Mouse (Mus musculus): Measurements from ENCODE around the gene Pcbd2.
"Not testable (repeated sequence)": the region's sequence is repeated elsewhere in the genome, so short reads cannot be mapped to it uniquely, and the experiment has no call there.

Pcbd2 gene

GRCm38 (mm10) chr13:55727120-55727838 is at the start of gene Pcbd2:
Pcbd2 (plus strand) TSS chr13:55727368.
- DNase-seq (ENCODE audit: low spot score), result peak; percentile 68

DNA sequence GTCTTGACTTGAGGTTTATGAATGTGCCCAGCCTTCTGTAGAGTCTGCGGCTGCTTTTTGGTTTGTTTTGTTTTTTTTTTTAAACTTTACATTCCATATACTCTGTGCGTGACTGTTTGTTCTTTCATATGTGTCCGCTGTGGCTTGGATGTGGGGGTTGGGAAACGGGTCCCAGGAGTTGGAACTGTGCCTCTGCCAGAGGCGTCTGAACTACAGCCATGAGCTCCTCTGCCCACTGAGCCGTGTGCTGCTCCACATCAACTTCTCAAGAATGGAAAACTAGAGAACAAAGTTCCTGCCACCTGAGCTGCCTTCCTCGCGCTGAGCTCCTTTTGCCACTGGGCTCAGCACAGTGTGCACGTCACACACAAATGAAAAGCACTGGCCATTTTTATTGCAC is 45.0 kb upstream of the Pcbd2 start:
- DNase-seq (ENCODE audit: low spot score), result no peak

DNA sequence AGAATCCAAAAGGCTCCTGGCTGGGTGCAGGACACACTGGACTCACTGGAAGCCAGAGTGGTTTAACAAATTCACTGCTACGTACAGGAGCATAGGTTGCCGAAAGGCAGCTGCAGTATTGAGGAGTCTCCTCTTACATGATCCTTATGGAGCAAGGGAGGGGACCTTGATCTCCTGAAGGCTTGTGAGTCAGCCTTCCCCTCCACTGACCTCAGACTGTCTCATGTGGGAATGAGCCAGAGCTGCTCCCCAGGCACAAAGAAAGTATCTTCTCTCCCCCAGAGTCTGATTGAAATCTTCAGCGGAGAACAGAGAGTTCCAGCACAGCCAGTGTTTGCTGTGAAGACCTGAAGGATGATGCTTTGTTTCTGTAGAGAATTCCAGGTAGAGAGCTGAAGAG is 43.6 kb upstream of the Pcbd2 start:
- DNase-seq (ENCODE audit: low spot score), result no peak

- DNase-seq (ENCODE audit: low spot score), result no peak
Measured at GRCm38 (mm10) chr13:55686107-55686633, 41.0 kb upstream of the Pcbd2 start.

DNA sequence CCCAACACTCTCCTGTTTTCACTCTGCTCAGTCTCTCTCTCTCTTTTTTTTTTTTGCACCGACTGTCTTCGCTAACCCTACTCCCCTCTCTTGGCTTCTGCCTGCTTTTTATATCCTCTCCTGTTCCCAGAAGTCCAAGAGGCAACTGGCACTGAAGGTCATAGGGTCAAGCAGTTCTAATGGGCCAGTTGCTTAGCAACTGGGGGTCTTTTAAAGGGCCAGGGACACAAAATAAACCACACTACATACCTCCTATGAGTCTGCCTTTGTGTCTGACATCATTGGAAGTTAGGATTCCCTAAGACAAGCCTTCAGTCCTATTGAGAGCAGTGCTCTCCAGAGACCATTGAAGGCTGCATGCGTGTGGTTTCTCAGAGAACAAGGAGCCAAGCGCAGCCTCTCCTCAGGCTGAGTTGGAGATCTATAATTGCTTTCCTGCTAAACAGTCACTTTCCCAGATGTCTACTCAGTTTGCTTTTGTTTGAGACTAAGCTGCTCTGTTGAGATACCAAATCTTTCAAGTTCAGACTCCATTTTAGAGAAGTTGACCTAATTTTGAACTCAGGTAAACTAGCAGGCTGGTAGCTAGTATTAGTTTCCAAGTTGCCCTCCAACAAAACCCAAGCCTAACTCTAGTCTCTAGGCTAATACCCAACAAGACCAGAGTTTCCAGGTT is 39.1 kb upstream of the Pcbd2 start:
- DNase-seq (ENCODE audit: low spot score), result no peak

DNA sequence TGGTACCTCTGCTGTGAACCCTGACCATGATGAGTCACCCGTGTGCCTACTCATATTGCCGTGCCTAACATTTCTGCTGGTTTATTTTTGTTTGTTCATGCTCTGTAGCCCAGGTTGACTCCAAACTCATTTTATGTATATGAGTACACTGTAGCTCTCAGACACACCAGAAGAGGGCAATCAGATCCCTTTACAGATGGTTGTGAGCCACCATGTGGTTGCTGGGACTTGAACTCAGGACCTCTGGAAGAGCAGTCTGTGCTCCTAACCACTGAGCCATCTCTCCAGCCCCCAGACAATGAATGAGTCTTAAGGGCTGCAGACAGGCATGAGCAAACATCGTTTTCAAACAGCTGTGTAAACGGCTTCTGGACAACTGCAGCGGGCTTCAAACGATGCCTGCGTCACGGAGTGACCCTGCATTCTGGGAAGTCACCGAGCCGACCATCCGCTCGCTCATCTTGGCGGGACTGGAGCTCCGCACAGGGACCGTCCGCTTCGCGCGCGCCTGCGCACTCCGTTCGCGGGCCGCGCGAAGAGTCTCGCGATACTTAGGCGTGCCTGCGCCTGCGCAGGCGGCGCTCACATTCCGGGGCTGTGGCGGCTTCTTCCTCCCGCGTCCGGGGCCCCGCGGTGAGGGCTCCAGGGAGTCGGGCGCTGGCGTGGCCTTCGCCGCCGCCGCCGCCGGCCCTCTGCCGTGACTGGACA is 34.5 kb upstream of the Pcbd2 start, which contains the start of gene B230219D22Rik:
TSS of gene B230219D22Rik (plus strand) at position 590 of the 708 bp plus-strand sequence.
- peak; percentile 77 for DNase-seq (ENCODE audit: low spot score)

- DNase-seq (ENCODE audit: low spot score), result no peak
Measured at GRCm38 (mm10) chr13:55693243-55693721, 33.9 kb upstream of the Pcbd2 start.

- no peak for DNase-seq (ENCODE audit: low spot score)
Measured at GRCm38 (mm10) chr13:55694110-55694509, 33.1 kb upstream of the Pcbd2 start.

DNA sequence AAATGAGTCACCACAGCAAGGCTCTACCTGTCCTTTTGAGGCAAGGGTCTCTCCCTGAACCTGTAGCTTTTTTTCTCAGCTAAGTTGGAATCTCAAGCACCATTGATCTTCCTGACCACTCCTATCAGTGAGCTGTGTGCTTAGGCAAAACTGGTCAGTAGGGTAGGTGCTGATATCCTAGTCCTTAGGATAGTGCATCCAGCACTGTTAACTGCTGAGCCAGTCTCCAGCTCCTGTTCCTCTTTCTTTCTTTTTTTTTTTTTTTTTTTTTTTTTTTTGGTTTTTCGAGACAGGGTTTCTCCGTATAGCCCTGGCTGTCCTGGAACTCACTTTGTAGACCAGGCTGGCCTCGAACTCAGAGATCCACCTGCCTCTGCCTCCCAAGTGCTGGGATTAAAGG is 31.2 kb upstream of the Pcbd2 start:
- not testable (repeated sequence) for DNase-seq (ENCODE audit: low spot score)

- no peak for DNase-seq (ENCODE audit: low spot score)
Measured at GRCm38 (mm10) chr13:55704301-55704700, 22.9 kb upstream of the Pcbd2 start.

DNA sequence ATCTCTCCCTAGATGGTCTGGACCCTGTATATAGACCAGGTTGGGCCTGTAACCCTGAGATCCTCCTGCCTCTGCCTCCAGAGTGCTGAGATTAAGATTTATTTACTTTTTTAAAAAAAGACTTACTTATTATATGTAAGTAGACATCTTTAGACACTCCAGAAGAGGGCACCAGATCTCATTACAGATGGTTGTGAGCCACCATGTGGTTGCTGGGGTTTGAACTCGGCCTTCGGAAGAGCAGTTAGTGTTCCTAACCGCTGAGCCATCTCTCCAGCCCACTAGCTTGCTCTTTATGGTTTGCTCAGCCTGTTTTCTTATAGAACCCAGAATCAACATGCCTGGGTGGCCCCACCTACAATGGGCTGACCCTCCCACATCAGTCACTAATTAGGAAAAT is 14.3 kb upstream of the Pcbd2 start:
- DNase-seq (ENCODE audit: low spot score), result no peak

GRCm38 (mm10) chr13:55714501-55715166 is 12.5 kb upstream of the Pcbd2 start, which contains the start of gene Txndc15:
Txndc15 (plus strand) TSS chr13:55714650.
- DNase-seq (ENCODE audit: low spot score), result peak; percentile 80

- no peak for DNase-seq (ENCODE audit: low spot score)
Measured at GRCm38 (mm10) chr13:55715167-55715512, 12.0 kb upstream of the Pcbd2 start.

- DNase-seq (ENCODE audit: low spot score), result no peak
Measured at GRCm38 (mm10) chr13:55715908-55716510, 11.2 kb upstream of the Pcbd2 start.

- DNase-seq (ENCODE audit: low spot score), result no peak
Measured at GRCm38 (mm10) chr13:55721516-55721915, 5.7 kb upstream of the Pcbd2 start.

GRCm38 (mm10) chr13:55721995-55722394 is 5.2 kb upstream of the Pcbd2 start:
- DNase-seq (ENCODE audit: low spot score), result no peak

DNA sequence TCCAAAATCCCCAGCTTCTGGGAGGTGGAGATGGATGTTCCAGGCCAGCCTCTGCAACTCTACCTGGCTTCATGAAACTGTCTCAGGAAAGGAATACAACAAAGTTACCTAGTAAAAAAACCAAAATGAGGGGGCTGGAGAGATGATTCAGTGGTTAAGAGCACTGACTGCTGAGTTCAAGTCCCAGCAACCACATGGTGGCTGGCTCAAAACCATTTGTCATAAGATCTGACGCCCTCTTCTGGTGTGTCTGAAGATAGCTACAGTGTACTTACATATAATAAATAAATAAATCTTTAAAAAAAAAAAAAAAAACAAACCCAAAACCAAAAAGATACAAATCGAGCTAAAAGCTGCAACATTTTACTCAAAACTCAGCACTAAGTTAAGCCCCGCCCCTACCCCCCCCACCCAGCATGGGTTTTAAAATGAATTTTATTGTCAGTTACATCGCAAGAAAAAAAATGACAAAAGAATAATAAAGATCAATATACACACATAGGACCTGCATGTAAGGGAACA is 509 bp upstream of the Pcbd2 start:
- no peak for DNase-seq (ENCODE audit: low spot score)

GRCm38 (mm10) chr13:55727839-55728238 is 671 bp downstream of the Pcbd2 start:
- no peak for DNase-seq (ENCODE audit: low spot score)

DNA sequence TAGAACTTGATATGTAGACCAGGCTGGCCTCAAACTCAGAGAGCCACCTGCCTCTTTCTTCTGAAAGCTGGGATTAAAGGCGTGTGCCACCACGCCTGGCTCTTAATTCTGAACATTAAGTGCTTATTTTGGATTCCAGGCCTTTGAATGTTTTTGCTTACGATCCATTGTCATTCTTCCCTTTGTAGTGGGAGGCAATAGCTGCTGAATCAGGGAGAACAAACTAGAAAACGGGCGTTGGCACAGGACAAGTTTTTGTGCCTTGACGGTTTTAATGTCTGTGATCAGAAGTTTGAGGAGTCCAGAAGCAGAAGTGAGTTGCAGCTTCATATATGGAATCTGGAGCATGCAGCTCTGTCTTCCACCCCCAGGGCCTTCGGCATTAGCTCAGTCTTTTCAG is 3.5 kb downstream of the Pcbd2 start:
- DNase-seq (ENCODE audit: low spot score), result no peak

DNA sequence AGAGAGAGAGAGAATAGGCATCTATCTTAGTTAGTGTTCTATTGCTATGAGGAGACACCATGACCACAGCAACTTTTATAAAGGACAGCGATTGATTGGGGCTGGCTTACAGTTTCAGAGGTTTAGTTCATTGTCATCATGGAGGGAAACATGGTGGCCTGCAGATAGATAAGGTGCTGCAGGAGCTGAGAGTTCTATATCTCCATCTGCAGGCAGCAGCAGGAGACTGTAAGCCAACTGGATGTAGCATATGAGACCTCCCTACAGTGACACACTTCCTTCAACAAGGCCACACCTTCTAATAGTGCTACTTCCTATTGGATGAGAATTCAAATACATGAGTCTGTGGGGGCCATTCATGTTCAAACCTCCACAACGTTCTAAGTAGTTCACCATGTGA is 5.0 kb downstream of the Pcbd2 start:
- DNase-seq (ENCODE audit: low spot score), result no peak

Data from left cerebral cortex, adult 11 months (tissue).